Mouse (Mus musculus): Measurements from ENCODE around the gene Apoa2. TPM values are rescaled to one million over a fixed set of nuclear protein-coding genes. Genes with fewer than 3 reads are reported as not detected.

Apoa2 gene
- total RNA-seq, 2 experiments from 2014 or later: 0.75 to 2.0 TPM

GRCm38 (mm10) chr1:171252415-171252814 lies 27.6 kb downstream of the Apoa2 start:
- intact Hi-C loops (cut with DNase I): no loop called here

GRCm38 (mm10) chr1:171256095-171256818 lies 31.4 kb downstream of the Apoa2 start:
- no peak for DNase-seq
- intact Hi-C loops (cut with DNase I): loop anchor here (2.0 kb wide), 2 partner anchors 33 to 145 kb away; partner anchors contain the start of gene Tomm40l

More at GRCm38 (mm10) chr1:171252415-171252814, 27.6 kb downstream of the Apoa2 start:
- DNase-seq: no peak

GRCm38 (mm10) chr1:171256937-171257548 lies 32.2 kb downstream of the Apoa2 start:
- peak; percentile 67 to 68 for DNase-seq
- intact Hi-C loops (cut with DNase I): loop anchor here (2.0 kb wide), 2 partner anchors 34 to 146 kb away; partner anchors contain the start of gene Tomm40l

GRCm38 (mm10) chr1:171257781-171258180 lies 32.9 kb downstream of the Apoa2 start:
- intact Hi-C loops (cut with DNase I): loop anchor here (2.0 kb wide), 2 partner anchors 35 to 147 kb away; partner anchors contain the start of gene Tomm40l
- no peak for DNase-seq

GRCm38 (mm10) chr1:171258921-171259320 lies 34.1 kb downstream of the Apoa2 start:
- intact Hi-C loops (cut with DNase I): no loop called here
- DNase-seq: no peak

GRCm38 (mm10) chr1:171260316-171260715 lies 35.5 kb downstream of the Apoa2 start:
- intact Hi-C loops (cut with DNase I): no loop called here
- DNase-seq: no peak

- intact Hi-C loops (cut with DNase I): no loop called here
- DNase-seq: peak; percentile 70 to 72
These were observed 37.8 kb downstream of the Apoa2 start for GRCm38 (mm10) chr1:171262594-171263130.

GRCm38 (mm10) chr1:171263185-171263611 lies 38.3 kb downstream of the Apoa2 start:
- DNase-seq: no peak
- intact Hi-C loops (cut with DNase I): no loop called here

GRCm38 (mm10) chr1:171263666-171264461 lies 39.0 kb downstream of the Apoa2 start:
- intact Hi-C loops (cut with DNase I): no loop called here
- DNase-seq: no peak

- DNase-seq: no peak
- intact Hi-C loops (cut with DNase I): no loop called here
These were observed 41.3 kb downstream of the Apoa2 start for GRCm38 (mm10) chr1:171265971-171266744.

- intact Hi-C loops (cut with DNase I): no loop called here
- DNase-seq: no peak
These were observed 43.5 kb downstream of the Apoa2 start for GRCm38 (mm10) chr1:171268341-171268740.

GRCm38 (mm10) chr1:171269848-171270572 lies 45.2 kb downstream of the Apoa2 start, which contains the start of gene B4galt3:
Gene B4galt3 (plus strand): TSS chr1:171270328.
- DNase-seq: peak; percentile 98 to 99
- intact Hi-C loops (cut with DNase I): loop anchor here (2.0 kb wide), 1 partner anchor 23 kb away; no protein-coding TSS in a partner anchor

- intact Hi-C loops (cut with DNase I): loop anchor here (2.0 kb wide), 1 partner anchor 24 kb away; no protein-coding TSS in a partner anchor
- no peak for DNase-seq
These were observed 45.7 kb downstream of the Apoa2 start for GRCm38 (mm10) chr1:171270573-171270900.

GRCm38 (mm10) chr1:171271196-171271595 lies 46.3 kb downstream of the Apoa2 start:
- no peak for DNase-seq
- intact Hi-C loops (cut with DNase I): loop anchor here (2.0 kb wide), 1 partner anchor 24 kb away; no protein-coding TSS in a partner anchor

GRCm38 (mm10) chr1:171271622-171272021 lies 46.8 kb downstream of the Apoa2 start:
- intact Hi-C loops (cut with DNase I): loop anchor here (2.0 kb wide), 1 partner anchor 25 kb away; no protein-coding TSS in a partner anchor
- DNase-seq: no peak

GRCm38 (mm10) chr1:171272086-171272485 lies 47.2 kb downstream of the Apoa2 start:
- intact Hi-C loops (cut with DNase I): no loop called here
- DNase-seq: no peak

GRCm38 (mm10) chr1:171274171-171274570 lies 49.3 kb downstream of the Apoa2 start:
- intact Hi-C loops (cut with DNase I): no loop called here
- DNase-seq: no peak

GRCm38 (mm10) chr1:171275144-171275734 lies 50.4 kb downstream of the Apoa2 start:
- DNase-seq: no peak
- intact Hi-C loops (cut with DNase I): no loop called here

Data from heart, postnatal 36 days (tissue).